Mouse (Mus musculus): ENCODE results near the gene Col11a2. TPM values are rescaled to one million over a fixed set of nuclear protein-coding genes. Genes with fewer than 3 reads are reported as not detected.

The Col11a2 gene
- polyA plus RNA-seq, 1 experiment from 2014 or later: 0.27 TPM

DNA sequence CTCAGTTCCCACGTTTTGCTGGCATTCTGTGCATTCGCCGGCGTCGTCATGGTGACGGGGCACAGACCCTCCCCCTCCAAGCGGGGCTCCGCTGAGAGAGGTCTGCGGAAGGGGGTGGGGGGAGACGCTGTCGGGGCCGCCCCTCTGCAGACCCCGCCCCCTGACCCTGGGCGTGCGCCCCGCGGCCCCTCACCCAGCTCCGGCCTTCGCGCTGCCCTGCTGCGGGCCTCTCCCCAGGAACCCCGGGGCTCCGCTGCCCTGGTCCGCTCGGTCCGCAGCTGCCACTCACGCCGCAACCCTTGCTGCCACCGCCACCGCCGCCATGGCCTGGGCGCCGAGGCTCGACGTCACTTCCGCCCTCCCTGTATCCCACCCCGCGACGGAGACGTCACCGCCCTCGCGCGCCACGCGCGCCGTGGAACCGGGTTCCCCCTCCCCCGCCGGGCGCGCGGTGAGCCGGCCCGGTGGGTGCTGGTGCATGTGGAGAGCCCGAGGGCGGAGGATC, 14.9 kb upstream of the Col11a2 start, which contains the start of gene Ring1:
Ring1 (minus strand) TSS at position 364 of the 505 bp plus-strand sequence.
- Histone ChIP-seq H3K4me3 (ENCODE audit: low read depth, low read length) (peak within 1 kb of the TSS; percentile 89), H3K27ac (ENCODE audit: low read length) (peak within 1 kb of the TSS; percentile 81), H3K4me2 (ENCODE audit: low read depth, low read length) (peak within 1 kb of the TSS; percentile 96), H3K36me3 (ENCODE audit: control insufficient read depth, insufficient read depth) (peaks cover 25% of the 10 kb centered on the region), H3K9ac (ENCODE audit: low read depth, low read length) (peak within 1 kb of the TSS; percentile 82), H3K9me3 (replicated peaks; ENCODE audit: control insufficient read depth, low read length) (peaks cover 5% of the 10 kb centered on the region), H3K4me1 (ENCODE audit: control insufficient read depth, low read depth, low read length) (peaks cover 41% of the 10 kb centered on the region), H3K27me3 (ENCODE audit: control insufficient read depth, insufficient read depth, low read depth, low read length) (no peaks in the 10 kb centered on the region)
- peak; percentile 48 for ATAC-seq (ENCODE audit: low read depth)
- under 1% methylated on average over 48 of the region's 58 CpGs for WGBS (ENCODE audit: insufficient replicate concordance)

GRCm38 (mm10) chr17:34024861-34025755, 14.1 kb upstream of the Col11a2 start:
- H3K4me1 ChIP-seq (ENCODE audit: control insufficient read depth, low read depth, low read length): peaks cover 48% of the 10 kb centered on the region
- WGBS (ENCODE audit: insufficient replicate concordance): 2% methylated on average over 57 of the region's 57 CpGs

DNA sequence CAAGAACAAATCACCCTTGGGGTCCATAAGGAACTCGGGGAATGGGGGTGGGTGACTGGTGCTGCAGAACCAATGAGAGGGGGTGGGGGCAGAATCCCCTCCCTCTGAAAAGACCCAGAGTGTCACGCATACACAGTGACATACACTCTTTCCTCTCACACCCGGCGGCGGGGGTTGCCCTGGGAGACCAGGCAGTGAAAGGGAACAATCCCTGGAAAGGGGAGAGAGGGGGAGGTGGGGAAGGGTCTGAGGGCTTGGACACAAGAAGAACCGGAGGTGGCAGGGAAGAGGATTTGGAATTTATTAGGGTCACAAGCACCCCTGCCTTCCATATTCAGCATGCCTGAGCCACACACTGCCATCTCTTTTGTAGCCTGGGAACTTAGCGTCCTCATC, 13.5 kb upstream of the Col11a2 start:
- H3K4me1 ChIP-seq (ENCODE audit: control insufficient read depth, low read depth, low read length): peaks cover 54% of the 10 kb centered on the region
- ATAC-seq (ENCODE audit: low read depth): no peak

More at GRCm38 (mm10) chr17:34024861-34025755, 14.1 kb upstream of the Col11a2 start:
- Histone ChIP-seq H3K36me3 (ENCODE audit: control insufficient read depth, insufficient read depth) (peaks cover 32% of the 10 kb centered on the region), H3K4me2 (ENCODE audit: low read depth, low read length) (peak overlapping the region; percentile 96), H3K9me3 (replicated peaks; ENCODE audit: control insufficient read depth, low read length) (no peaks in the 10 kb centered on the region; the same call in 1 of the 2 replicates), H3K27me3 (ENCODE audit: control insufficient read depth, insufficient read depth, low read depth, low read length) (no peaks in the 10 kb centered on the region), H3K27ac (ENCODE audit: low read length) (peak overlapping the region; percentile 81), H3K4me3 (ENCODE audit: low read depth, low read length) (peak overlapping the region; percentile 89), H3K9ac (ENCODE audit: low read depth, low read length) (peak overlapping the region; percentile 82)
- no peak for ATAC-seq (ENCODE audit: low read depth)

DNA sequence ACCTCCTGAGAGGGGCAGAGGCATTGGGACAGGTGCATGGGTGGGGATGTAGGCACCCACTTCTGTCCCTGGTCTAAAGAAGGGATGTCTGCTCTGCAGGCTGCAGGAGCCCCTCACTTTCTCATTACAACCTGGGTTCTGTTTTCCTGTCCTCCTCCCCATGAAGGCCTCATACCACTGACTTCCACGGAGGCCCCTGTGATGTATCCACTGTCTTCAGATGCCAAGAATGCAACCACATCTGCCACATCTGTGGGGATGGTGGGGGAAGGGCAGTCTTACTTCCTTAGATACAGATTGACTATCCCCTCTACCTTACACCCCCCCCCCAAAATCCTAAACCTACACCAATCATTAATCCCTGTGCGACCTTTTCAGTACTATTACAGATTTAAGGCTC, 13.0 kb upstream of the Col11a2 start:
- Histone ChIP-seq H3K9ac (ENCODE audit: low read depth, low read length) (no peak overlapping the region), H3K36me3 (ENCODE audit: control insufficient read depth, insufficient read depth) (peaks cover 27% of the 10 kb centered on the region; the same call in 1 of the 2 replicates), H3K4me3 (ENCODE audit: low read depth, low read length) (no peak overlapping the region), H3K27ac (ENCODE audit: low read length) (no peak overlapping the region), H3K27me3 (ENCODE audit: control insufficient read depth, insufficient read depth, low read depth, low read length) (no peaks in the 10 kb centered on the region), H3K9me3 (replicated peaks; ENCODE audit: control insufficient read depth, low read length) (no peaks in the 10 kb centered on the region), H3K4me2 (ENCODE audit: low read depth, low read length) (no peak overlapping the region), H3K4me1 (ENCODE audit: control insufficient read depth, low read depth, low read length) (peaks cover 56% of the 10 kb centered on the region)
- 34% methylated on average over 2 of the region's 2 CpGs for WGBS (ENCODE audit: insufficient replicate concordance)
- no peak for ATAC-seq (ENCODE audit: low read depth)

More for the DNA sequence above, 13.5 kb upstream of the Col11a2 start:
- H3K9ac ChIP-seq (ENCODE audit: low read depth, low read length): no peak overlapping the region
- H3K36me3 ChIP-seq (ENCODE audit: control insufficient read depth, insufficient read depth): peaks cover 31% of the 10 kb centered on the region
- H3K27me3 ChIP-seq (ENCODE audit: control insufficient read depth, insufficient read depth, low read depth, low read length): no peaks in the 10 kb centered on the region
- H3K27ac ChIP-seq (ENCODE audit: low read length): no peak overlapping the region
- no peak overlapping the region; the same call in 1 of the 2 replicates for H3K4me2 ChIP-seq (ENCODE audit: low read depth, low read length)
- H3K4me3 ChIP-seq (ENCODE audit: low read depth, low read length): no peak overlapping the region
- 54% methylated on average over 7 of the region's 7 CpGs for WGBS (ENCODE audit: insufficient replicate concordance)
- no peaks in the 10 kb centered on the region for H3K9me3 ChIP-seq (replicated peaks; ENCODE audit: control insufficient read depth, low read length)

DNA sequence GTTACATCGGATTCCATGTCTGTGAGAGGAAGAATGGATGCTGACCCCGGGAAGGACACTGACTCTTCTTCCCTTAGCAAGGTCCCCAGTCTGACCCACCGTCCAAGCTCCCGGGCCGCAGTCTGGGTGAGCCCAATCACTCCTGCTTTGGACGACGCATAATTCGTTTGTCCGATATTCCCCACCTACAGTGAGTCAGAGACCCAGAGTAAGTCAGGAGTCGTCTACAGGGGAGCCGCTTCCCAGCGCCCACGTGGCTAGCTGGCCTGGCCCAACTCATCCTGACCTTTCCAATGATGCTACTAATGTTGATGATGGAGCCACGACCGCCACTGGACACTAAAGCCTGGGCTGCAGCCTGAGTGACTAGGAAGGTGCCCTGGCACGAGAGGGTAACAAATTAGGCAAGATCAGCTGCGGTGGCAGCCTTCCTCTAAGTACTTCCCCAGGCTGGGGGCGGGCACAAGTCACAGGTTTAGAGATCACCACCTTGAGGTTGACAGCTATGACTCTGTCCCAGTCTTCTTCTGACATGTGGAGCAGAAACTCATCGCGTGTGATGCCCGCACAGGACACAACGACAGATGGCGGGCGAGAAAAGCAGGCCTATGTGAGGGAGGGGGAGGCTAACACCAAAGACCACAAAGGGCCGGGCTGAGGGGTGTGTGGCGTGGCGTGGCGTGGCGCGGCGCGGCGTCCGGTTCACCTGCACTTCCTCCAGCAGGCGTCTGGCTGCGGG, 12.2 kb upstream of the Col11a2 start:
- no peak for ATAC-seq (ENCODE audit: low read depth)
- Histone ChIP-seq H3K9me3 (replicated peaks; ENCODE audit: control insufficient read depth, low read length) (no peaks in the 10 kb centered on the region), H3K27me3 (ENCODE audit: control insufficient read depth, insufficient read depth, low read depth, low read length) (no peaks in the 10 kb centered on the region), H3K4me1 (ENCODE audit: control insufficient read depth, low read depth, low read length) (peaks cover 56% of the 10 kb centered on the region), H3K4me3 (ENCODE audit: low read depth, low read length) (peak overlapping the region; percentile 85), H3K4me2 (ENCODE audit: low read depth, low read length) (peak overlapping the region; percentile 99), H3K36me3 (ENCODE audit: control insufficient read depth, insufficient read depth) (peaks cover 26% of the 10 kb centered on the region; the same call in 1 of the 2 replicates), H3K27ac (ENCODE audit: low read length) (peak overlapping the region; percentile 85), H3K9ac (ENCODE audit: low read depth, low read length) (peak overlapping the region; percentile 74)
- 11% methylated on average over 36 of the region's 36 CpGs for WGBS (ENCODE audit: insufficient replicate concordance)

DNA sequence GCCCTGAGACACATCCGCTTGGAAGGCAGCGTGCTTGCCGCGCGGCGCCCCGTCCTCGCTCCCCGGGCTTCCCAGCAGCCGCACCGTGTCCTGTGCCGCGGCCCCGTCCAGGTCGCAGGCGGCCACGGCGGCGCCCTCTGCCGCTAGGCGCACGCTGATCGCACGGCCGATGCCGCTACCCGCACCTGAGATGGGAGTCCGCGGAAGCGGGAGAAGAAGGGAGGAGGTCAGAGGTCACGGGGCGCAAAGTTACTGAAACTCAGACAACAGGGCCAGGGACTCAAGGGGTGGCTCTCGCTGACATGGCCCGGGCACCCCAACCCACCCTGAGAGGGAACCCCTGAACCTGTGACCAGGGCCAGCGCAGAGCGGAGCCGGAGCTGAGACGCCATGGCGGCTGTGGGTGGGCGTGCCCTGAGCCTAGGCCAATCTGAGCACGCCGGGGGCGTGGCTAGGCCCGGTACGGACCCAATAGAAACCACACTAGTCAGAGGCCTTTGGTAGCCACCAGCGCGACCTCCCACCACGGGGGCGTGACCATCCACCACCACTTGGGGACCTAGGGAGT, 11.5 kb upstream of the Col11a2 start, which contains the start of gene H2-Ke6:
H2-Ke6 (minus strand) TSS at position 405 of the 568 bp plus-strand sequence.
- peak within 1 kb of the TSS; percentile 85 for H3K27ac ChIP-seq (ENCODE audit: low read length)
- peaks cover 60% of the 10 kb centered on the region for H3K4me1 ChIP-seq (ENCODE audit: control insufficient read depth, low read depth, low read length)
- WGBS (ENCODE audit: insufficient replicate concordance): under 1% methylated on average over 48 of the region's 49 CpGs
- peak within 1 kb of the TSS; percentile 99 for H3K4me2 ChIP-seq (ENCODE audit: low read depth, low read length)
- ATAC-seq (ENCODE audit: low read depth): peak; percentile 80
- H3K9ac ChIP-seq (ENCODE audit: low read depth, low read length): peak within 1 kb of the TSS; percentile 74
- H3K36me3 ChIP-seq (ENCODE audit: control insufficient read depth, insufficient read depth): peaks cover 21% of the 10 kb centered on the region; the same call in 1 of the 2 replicates
- peak within 1 kb of the TSS; percentile 85 for H3K4me3 ChIP-seq (ENCODE audit: low read depth, low read length)
- no peaks in the 10 kb centered on the region for H3K9me3 ChIP-seq (replicated peaks; ENCODE audit: control insufficient read depth, low read length)
- H3K27me3 ChIP-seq (ENCODE audit: control insufficient read depth, insufficient read depth, low read depth, low read length): no peaks in the 10 kb centered on the region

DNA sequence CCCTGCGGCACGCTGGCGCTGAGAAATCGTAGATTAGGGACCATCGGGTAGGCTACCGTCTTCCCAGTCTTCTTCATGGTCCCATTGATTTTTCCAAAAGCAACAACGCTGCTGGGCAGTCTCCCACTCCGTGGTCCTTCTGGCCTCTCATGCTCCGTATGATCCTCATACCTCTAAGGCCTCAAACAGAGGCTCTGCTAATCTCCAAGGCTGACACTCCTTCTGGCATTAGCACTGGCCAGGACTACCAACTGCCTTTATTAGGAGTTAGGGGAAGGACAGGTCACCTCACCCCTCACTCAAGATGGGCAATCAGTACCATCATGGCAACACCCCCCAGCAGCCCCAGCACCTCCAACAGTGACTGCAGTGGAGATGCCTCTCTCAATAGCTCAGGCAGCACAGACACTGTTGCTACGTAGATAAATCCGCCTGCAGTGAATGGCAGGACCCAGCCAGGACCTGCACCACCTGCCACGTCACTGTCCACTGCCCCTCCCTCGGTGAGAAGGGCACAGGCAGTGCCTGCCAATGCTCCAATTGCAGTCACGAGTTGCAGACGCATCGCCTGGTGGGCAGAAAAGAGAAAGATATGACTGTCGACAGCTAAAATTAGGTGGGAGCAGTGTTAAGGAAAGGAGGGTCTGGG, 10.6 kb upstream of the Col11a2 start:
- Histone ChIP-seq H3K4me3 (ENCODE audit: low read depth, low read length) (no peak overlapping the region; the same call in 1 of the 2 replicates), H3K27ac (ENCODE audit: low read length) (no peak overlapping the region), H3K27me3 (ENCODE audit: control insufficient read depth, insufficient read depth, low read depth, low read length) (no peaks in the 10 kb centered on the region), H3K36me3 (ENCODE audit: control insufficient read depth, insufficient read depth) (peaks cover 15% of the 10 kb centered on the region; the same call in 1 of the 2 replicates), H3K9me3 (replicated peaks; ENCODE audit: control insufficient read depth, low read length) (no peaks in the 10 kb centered on the region), H3K4me2 (ENCODE audit: low read depth, low read length) (no peak overlapping the region), H3K4me1 (ENCODE audit: control insufficient read depth, low read depth, low read length) (peaks cover 66% of the 10 kb centered on the region), H3K9ac (ENCODE audit: low read depth, low read length) (no peak overlapping the region)
- ATAC-seq (ENCODE audit: low read depth): no peak
- 73% methylated on average over 17 of the region's 17 CpGs for WGBS (ENCODE audit: insufficient replicate concordance)

Data from liver, embryonic 16.5 days (tissue).